Mouse (Mus musculus): ENCODE results near the gene Sco2.

GRCm38 (mm10) chr15:89402471-89402870 is 28.8 kb upstream of the Sco2 start:
- TF ChIP-seq CTCF (IDR thresholded peaks at IDR 0.05; ENCODE audit: borderline replicate concordance, insufficient read depth, low read depth, low read length), result no peak
- no peak for TF ChIP-seq POLR2A (IDR thresholded peaks at IDR 0.05; ENCODE audit: borderline replicate concordance, insufficient read depth, low read length)

All from cerebellum, adult 2 months (tissue).